Mouse (Mus musculus) MEL (cell line): Measurements from ENCODE around the gene Znhit1. TPM values are rescaled to one million over a fixed set of nuclear protein-coding genes. Genes with fewer than 3 reads are reported as not detected.
A peak's percentile ranks its signal among the peaks of the same experiment; 100 is the strongest.

Experiments used
- DNase-seq: peaks from one replicate; pipeline ENCODE4 v3.0.0; 2011; ENCODE audit warnings: low read depth, low spot score
- H3K27ac ChIP-seq: 2 replicates; pipeline ENCODE4 v1.5.1; 2012; ENCODE audit warnings: low read depth, mild to moderate bottlenecking, control low read depth, low read length, moderate library complexity; ENCODE audit not compliant: control insufficient read depth
- H3K27me3 ChIP-seq, 2 experiments: fragments of 150-350 bp in 1 of 2; sonication (generic) in 1 of 2; 2 replicates each; pipeline ENCODE4 v1.6.1; 2012; ENCODE audit warnings: low read length in 2 of 2, mild to moderate bottlenecking in 2 of 2, improper control_type of control experiment in 1 of 2, moderate library complexity in 1 of 2; ENCODE audit not compliant: insufficient read depth in 2 of 2, control insufficient read depth in 1 of 2
- H3K36me3 ChIP-seq, 2 experiments: 2 replicates each; pipeline ENCODE4 v1.6.1; 2012 to 2014; ENCODE audit warnings: low read length in 2 of 2, improper control_type of control experiment in 1 of 2, inconsistent platforms in 1 of 2, mild to moderate bottlenecking in 1 of 2; ENCODE audit not compliant: insufficient read depth in 2 of 2, control insufficient read depth in 1 of 2
- H3K4me1 ChIP-seq, 2 experiments: fragments of 150-350 bp in 1 of 2; sonication (generic) in 1 of 2; 2 replicates each; pipeline ENCODE4 v1.6.1; 2012; ENCODE audit warnings: low read length in 2 of 2, improper control_type of control experiment in 1 of 2, mild to moderate bottlenecking in 1 of 2; ENCODE audit not compliant: insufficient read depth in 2 of 2, control insufficient read depth in 1 of 2
- H3K4me3 ChIP-seq, 2 experiments: fragments of 150-350 bp in 1 of 2; sonication (generic) in 1 of 2; 2 replicates each; pipeline ENCODE4 v1.5.1; 2012; ENCODE audit warnings: low read depth in 2 of 2, low read length in 2 of 2, mild to moderate bottlenecking in 2 of 2, moderate library complexity in 2 of 2, control low read depth in 1 of 2, improper control_type of control experiment in 1 of 2; ENCODE audit not compliant: control insufficient read depth in 1 of 2, insufficient read depth in 1 of 2
- H3K79me2 ChIP-seq: 2 replicates; pipeline ENCODE4 v1.6.1; 2012; ENCODE audit warnings: mild to moderate bottlenecking, low read length, moderate library complexity; ENCODE audit not compliant: control insufficient read depth, poor library complexity, insufficient read depth
- H3K9ac ChIP-seq: 2 replicates; pipeline ENCODE4 v1.6.1; 2012; ENCODE audit warnings: low read depth, mild to moderate bottlenecking, control low read depth, low read length, moderate library complexity; ENCODE audit not compliant: control insufficient read depth, poor library complexity, severe bottlenecking
- H3K9me3 ChIP-seq: fragments of 150-350 bp; sonication (generic); replicated peaks from 2 replicates; pipeline ENCODE4 v1.6.1; 2012; ENCODE audit warnings: mild to moderate bottlenecking, low read length, improper control_type of control experiment, moderate library complexity; ENCODE audit not compliant: insufficient read depth
- BHLHE40 ChIP-seq: IDR thresholded peaks from 2 replicates; pipeline ENCODE4 v1.6.1; 2012; ENCODE audit warnings: low read depth, mild to moderate bottlenecking, inconsistent platforms, low read length, improper control_type of control experiment, borderline replicate concordance
- CHD1 ChIP-seq: IDR thresholded peaks from 2 replicates; pipeline ENCODE4 v1.6.1; 2012; ENCODE audit warnings: low read depth, mild to moderate bottlenecking, inconsistent platforms, low read length, improper control_type of control experiment
- CHD2 ChIP-seq: IDR thresholded peaks from 2 replicates; pipeline ENCODE4 v1.6.1; 2011; ENCODE audit warnings: low read length, improper control_type of control experiment
- CTCF ChIP-seq, 3 experiments: IDR thresholded peaks in 2 of 3; conservative IDR thresholded peaks in 1 of 3; 2 replicates each; pipeline ENCODE4 v1.5.1; 2011 to 2012; ENCODE audit warnings: low read length in 3 of 3, low read depth in 2 of 3, mild to moderate bottlenecking in 2 of 3, improper control_type of control experiment in 1 of 3, inconsistent platforms in 1 of 3, mixed read lengths in 1 of 3, moderate library complexity in 1 of 3; ENCODE audit not compliant: control insufficient read depth in 1 of 3, insufficient read depth in 1 of 3, poor library complexity in 1 of 3, severe bottlenecking in 1 of 3
- E2F4 ChIP-seq: IDR thresholded peaks from 2 replicates; pipeline ENCODE4 v1.6.1; 2011; ENCODE audit warnings: low read depth, low read length, improper control_type of control experiment, borderline replicate concordance
- ELF1 ChIP-seq: IDR thresholded peaks from 2 replicates; pipeline ENCODE4 v1.6.1; 2014; ENCODE audit warnings: low read depth, mild to moderate bottlenecking, inconsistent platforms, low read length, improper control_type of control experiment, moderate library complexity
- EP300 ChIP-seq, 2 experiments: IDR thresholded peaks; 2 replicates each; pipeline ENCODE4 v1.6.1; 2011; ENCODE audit warnings: improper control_type of control experiment in 2 of 2, low read length in 2 of 2, low read depth in 1 of 2, mild to moderate bottlenecking in 1 of 2
- ETS1 ChIP-seq: IDR thresholded peaks from 2 replicates; pipeline ENCODE4 v1.6.1; 2012; ENCODE audit warnings: low read depth, mild to moderate bottlenecking, inconsistent platforms, low read length, improper control_type of control experiment, moderate library complexity
- GATA1 ChIP-seq: IDR thresholded peaks from 2 replicates; pipeline ENCODE4 v1.6.1; 2011; ENCODE audit warnings: low read depth, low read length, improper control_type of control experiment
- HCFC1 ChIP-seq: IDR thresholded peaks from 2 replicates; pipeline ENCODE4 v1.6.1; 2012; ENCODE audit warnings: low read depth, mild to moderate bottlenecking, inconsistent platforms, low read length, improper control_type of control experiment, moderate library complexity
- JUND ChIP-seq: IDR thresholded peaks from 2 replicates; pipeline ENCODE4 v1.6.1; 2011; ENCODE audit warnings: low read depth, mild to moderate bottlenecking, improper control_type of control experiment, low read length
- MAFK ChIP-seq: IDR thresholded peaks from 2 replicates; pipeline ENCODE4 v1.6.1; 2011; ENCODE audit warnings: low read depth, mild to moderate bottlenecking, low read length, improper control_type of control experiment, borderline replicate concordance
- MAX ChIP-seq: IDR thresholded peaks from 2 replicates; pipeline ENCODE4 v1.6.1; 2011; ENCODE audit warnings: low read length, improper control_type of control experiment
- MAZ ChIP-seq: IDR thresholded peaks from 2 replicates; pipeline ENCODE4 v1.6.1; 2012; ENCODE audit warnings: low read depth, mild to moderate bottlenecking, inconsistent platforms, low read length, improper control_type of control experiment
- MEF2A ChIP-seq: IDR thresholded peaks from 2 replicates; pipeline ENCODE4 v1.6.1; 2014; ENCODE audit warnings: low read depth, mild to moderate bottlenecking, inconsistent platforms, low read length, improper control_type of control experiment; ENCODE audit not compliant: poor library complexity, insufficient replicate concordance, severe bottlenecking; ENCODE audit errors: extremely low read depth
- MXI1 ChIP-seq: IDR thresholded peaks from 2 replicates; pipeline ENCODE4 v1.6.1; 2011; ENCODE audit warnings: mild to moderate bottlenecking, low read depth, low read length, improper control_type of control experiment
- MYB ChIP-seq: IDR thresholded peaks from 2 replicates; pipeline ENCODE4 v1.6.1; 2011; ENCODE audit warnings: mild to moderate bottlenecking, low read depth, low read length, improper control_type of control experiment
- MYC ChIP-seq: IDR thresholded peaks from 2 replicates; pipeline ENCODE4 v1.6.1; 2011; ENCODE audit warnings: low read depth, mild to moderate bottlenecking, low read length, improper control_type of control experiment, moderate library complexity
- NELFE ChIP-seq: IDR thresholded peaks from 2 replicates; pipeline ENCODE4 v1.6.1; 2011; ENCODE audit warnings: low read depth, low read length, improper control_type of control experiment
- NRF1 ChIP-seq: IDR thresholded peaks from 2 replicates; pipeline ENCODE4 v1.6.1; 2014; ENCODE audit warnings: low read depth, mild to moderate bottlenecking, inconsistent platforms, low read length, improper control_type of control experiment, moderate library complexity; ENCODE audit not compliant: poor library complexity, insufficient read depth, severe bottlenecking
- POLR2AphosphoS2 ChIP-seq: IDR thresholded peaks from 2 replicates; pipeline ENCODE4 v1.6.1; 2011; ENCODE audit warnings: low read length, improper control_type of control experiment
- POLR2AphosphoS5 ChIP-seq: IDR thresholded peaks from 2 replicates; pipeline ENCODE4 v1.6.1; 2012; ENCODE audit warnings: low read depth, borderline replicate concordance, mild to moderate bottlenecking, inconsistent platforms, low read length, moderate library complexity, mixed read lengths
- RAD21 ChIP-seq: IDR thresholded peaks from 2 replicates; pipeline ENCODE4 v1.6.1; 2011; ENCODE audit warnings: mild to moderate bottlenecking, low read depth, low read length, improper control_type of control experiment
- RCOR1 ChIP-seq: IDR thresholded peaks from 2 replicates; pipeline ENCODE4 v1.6.1; 2012; ENCODE audit warnings: low read depth, mild to moderate bottlenecking, inconsistent platforms, low read length, improper control_type of control experiment
- SIN3A ChIP-seq: IDR thresholded peaks from 2 replicates; pipeline ENCODE4 v1.6.1; 2012; ENCODE audit warnings: low read length, improper control_type of control experiment, inconsistent platforms
- SMC3 ChIP-seq: IDR thresholded peaks from 2 replicates; pipeline ENCODE4 v1.6.1; 2011; ENCODE audit warnings: low read depth, low read length, improper control_type of control experiment
- TAL1 ChIP-seq: IDR thresholded peaks from 2 replicates; pipeline ENCODE4 v1.6.1; 2012; ENCODE audit warnings: mild to moderate bottlenecking, inconsistent platforms, low read length, moderate library complexity, mixed read lengths
- TBP ChIP-seq: IDR thresholded peaks from 2 replicates; pipeline ENCODE4 v1.8.0; 2011; ENCODE audit warnings: low read depth, low read length, improper control_type of control experiment
- TCF12 ChIP-seq: IDR thresholded peaks from 2 replicates; pipeline ENCODE4 v1.6.1; 2014; ENCODE audit warnings: low read depth, mild to moderate bottlenecking, inconsistent platforms, low read length, improper control_type of control experiment, moderate library complexity
- UBTF ChIP-seq: IDR thresholded peaks from 2 replicates; pipeline ENCODE4 v1.6.1; 2012; ENCODE audit warnings: low read depth, mild to moderate bottlenecking, inconsistent platforms, low read length, improper control_type of control experiment, moderate library complexity, borderline replicate concordance; ENCODE audit not compliant: insufficient read depth
- USF1 ChIP-seq: IDR thresholded peaks from 2 replicates; pipeline ENCODE4 v1.6.1; 2014; ENCODE audit warnings: low read depth, mild to moderate bottlenecking, inconsistent platforms, low read length, improper control_type of control experiment, moderate library complexity
- USF2 ChIP-seq, 2 experiments: IDR thresholded peaks; 2 replicates each; pipeline ENCODE4 v1.6.1; 2011 to 2012; ENCODE audit warnings: improper control_type of control experiment in 2 of 2, low read length in 2 of 2, borderline replicate concordance in 1 of 2, inconsistent platforms in 1 of 2, low read depth in 1 of 2, mild to moderate bottlenecking in 1 of 2; ENCODE audit not compliant: insufficient read depth in 1 of 2
- ZC3H11A ChIP-seq: IDR thresholded peaks from 2 replicates; pipeline ENCODE4 v1.6.1; 2012; ENCODE audit warnings: low read depth, mild to moderate bottlenecking, inconsistent platforms, low read length, improper control_type of control experiment
- ZKSCAN1 ChIP-seq: IDR thresholded peaks from 2 replicates; pipeline ENCODE4 v1.6.1; 2012; ENCODE audit warnings: low read depth, mild to moderate bottlenecking, inconsistent platforms, low read length, improper control_type of control experiment, moderate library complexity
- ZMIZ1 ChIP-seq: IDR thresholded peaks from 2 replicates; pipeline ENCODE4 v1.6.1; 2012; ENCODE audit warnings: low read depth, mild to moderate bottlenecking, inconsistent platforms, low read length, improper control_type of control experiment, moderate library complexity
- ZNF384 ChIP-seq: IDR thresholded peaks from 2 replicates; pipeline ENCODE4 v1.6.1; 2012; ENCODE audit warnings: low read depth, mild to moderate bottlenecking, inconsistent platforms, low read length, improper control_type of control experiment
- polyA plus RNA-seq, 2 experiments: library from polyadenylated mRNA; stranded (reverse) in 1 of 2; unstranded in 1 of 2; fragments of >175 nt in 1 of 2; fragments of >200 nt in 1 of 2; gene quantifications; 2 replicates each; pipeline versions ENCODE4 v1.2.1 to v1.2.4; 2012; ENCODE audit warnings: low replicate concordance in 2 of 2, low read depth in 1 of 2; ENCODE audit not compliant: insufficient read length in 2 of 2, insufficient read depth in 1 of 2, missing spikeins in 1 of 2
- total RNA-seq: library from RNA; depleted of rRNA; stranded (reverse); fragments of 300-350 nt; gene quantifications from 2 replicates; pipeline ENCODE4 v1.2.3, GENCODE M21; 2012

Gene Znhit1
- total and polyA plus RNA-seq, 3 experiments, result 56.6 to 123 TPM; not detected in 1

- Histone ChIP-seq H3K27me3 (no peaks in the 10 kb centered on the region), H3K4me1 (peaks cover 3 to 5% of the 10 kb centered on the region in 2 experiments; a peak in 2 of 4 replicates), H3K36me3 (peaks cover 0 to 2% of the 10 kb centered on the region in 2 experiments; a peak in 3 of 4 replicates), H3K9ac (peak overlapping the region; percentile 76), H3K27ac (peak overlapping the region; percentile 65), H3K4me3 (peak overlapping the region; percentile 75 to 76), H3K79me2 (no peaks in the 10 kb centered on the region; the same call in 1 of the 2 replicates), H3K9me3 (no peaks in the 10 kb centered on the region)
- peak; percentile 96 for DNase-seq
- TF ChIP-seq RAD21 (no peak), MAZ (0 out of 2 replicates have a peak, but pooled peaks have one; percentile 25), NRF1 (peak; percentile 63), E2F4 (no peak), ETS1 (peak; percentile 62; the same call in 1 of the 2 replicates), TAL1 (no peak), UBTF (peak; percentile 68; the same call in 1 of the 2 replicates), GATA1 (no peak), MEF2A (no peak), MAFK (no peak), CHD1 (no peak), MAX (peak; percentile 96), TBP (no peak), ELF1 (no peak), USF2 (IDR thresholded peaks at IDR 0.05; ENCODE audit: borderline replicate concordance in 1 of 2, insufficient read depth in 1 of 2, low read depth in 1 of 2, low read length in 2 of 2) (0 out of 4 replicates have a peak, but pooled peaks of 1 of the 2 experiments have one; percentile 48), CTCF (IDR thresholded peaks at IDR 0.05 in 2 of 3, conservative IDR thresholded peaks at IDR 0.05 in 1 of 3; ENCODE audit: control insufficient read depth in 1 of 3, insufficient read depth in 1 of 3, low read depth in 2 of 3, low read length in 3 of 3, poor library complexity in 1 of 3, severe bottlenecking in 1 of 3) (no peak), MXI1 (peak; percentile 98), BHLHE40 (peak; percentile 98), EP300 (IDR thresholded peaks at IDR 0.05; ENCODE audit: low read depth in 1 of 2, low read length in 2 of 2) (0 out of 4 replicates have a peak, but pooled peaks of 1 of the 2 experiments have one; percentile 21), POLR2AphosphoS5 (no peak), POLR2AphosphoS2 (no peak), MYB (no peak), JUND (no peak), ZMIZ1 (no peak), ZNF384 (no peak), SMC3 (no peak), SIN3A (peak; percentile 93), ZC3H11A (no peak), CHD2 (no peak), HCFC1 (peak; percentile 24; the same call in 1 of the 2 replicates), MYC (peak; percentile 74; the same call in 1 of the 2 replicates), TCF12 (0 out of 2 replicates have a peak, but pooled peaks have one; percentile 31), USF1 (peak; percentile 89), RCOR1 (no peak), NELFE (peak; percentile 34; the same call in 1 of the 2 replicates), ZKSCAN1 (no peak)
Measured at GRCm38 (mm10) chr5:137032641-137033074, 44.8 kb upstream of the Znhit1 start.
